ENCODE assay signal across 13 mouse cellular contexts in genomic region chr6:84232063-84232760, GRCm38 (mm10).
DNase-seq lines count a peak whose midpoint lies in the region; ATAC-seq lines count a peak whose summit lies in the region.
"Had no signal": no experiment of that assay in that cellular context is flagged by ENCODE, and none has a peak within 500 bp of the region (broad histone marks: within the 10 kb centered on the region; RNA-seq: fewer than 3 reads in every experiment).

No protein-coding gene starts in this region.

- no peak overlapping the region for H3K4me2 ChIP-seq in midbrain, embryonic 13.5 days (replicated peaks)
- no peak overlapping the region for H3K4me2 ChIP-seq in liver, embryonic 12.5 days
- H3K4me2 ChIP-seq: forebrain, embryonic 13.5 days; lung, embryonic 15.5 days had no signal

- H3K36me3 ChIP-seq in midbrain, embryonic 10.5 days: no peaks in the 10 kb centered on the region
- no peaks in the 10 kb centered on the region for H3K36me3 ChIP-seq in midbrain, embryonic 13.5 days
- no peaks in the 10 kb centered on the region for H3K36me3 ChIP-seq in liver, embryonic 12.5 days
- H3K36me3 ChIP-seq: lung, embryonic 15.5 days had no signal

- H3K4me1 ChIP-seq in midbrain, embryonic 10.5 days: peaks cover 38% of the 10 kb centered on the region
- H3K4me1 ChIP-seq in midbrain, embryonic 13.5 days (replicated peaks): peaks cover 22% of the 10 kb centered on the region; the same call in 1 of the 2 replicates
- H3K4me1 ChIP-seq in liver, embryonic 12.5 days: no peaks in the 10 kb centered on the region

- no peaks in the 10 kb centered on the region for H3K9me3 ChIP-seq in midbrain, embryonic 10.5 days (replicated peaks)
- no peaks in the 10 kb centered on the region for H3K9me3 ChIP-seq in midbrain, embryonic 13.5 days
- H3K9me3 ChIP-seq in liver, embryonic 12.5 days (replicated peaks): no peaks in the 10 kb centered on the region
- H3K9me3 ChIP-seq: forebrain, embryonic 13.5 days; lung, embryonic 15.5 days had no signal

- WGBS in midbrain, embryonic 10.5 days: 71% methylated on average over 8 of the region's 8 CpGs
- 65% methylated on average over 8 of the region's 8 CpGs for WGBS in midbrain, embryonic 13.5 days
- 52% methylated on average over 8 of the region's 8 CpGs for WGBS in liver, embryonic 12.5 days (ENCODE audit: insufficient replicate concordance)

- H3K4me3 ChIP-seq in midbrain, embryonic 10.5 days: no peak overlapping the region
- H3K4me3 ChIP-seq in midbrain, embryonic 13.5 days (replicated peaks): no peak overlapping the region
- H3K4me3 ChIP-seq in liver, embryonic 12.5 days: no peak overlapping the region
- H3K4me3 ChIP-seq: forebrain, embryonic 13.5 days; lung, embryonic 15.5 days had no signal

- no peak overlapping the region for H3K9ac ChIP-seq in midbrain, embryonic 13.5 days (replicated peaks)
- no peak overlapping the region for H3K9ac ChIP-seq in liver, embryonic 12.5 days
- H3K9ac ChIP-seq: forebrain, embryonic 13.5 days; lung, embryonic 15.5 days had no signal

- peak; percentile 67 for DNase-seq in gastrocnemius, postnatal 25 days
- no peak for DNase-seq in gastrocnemius, postnatal 4 days (ENCODE audit: low spot score in 2 of 2)
- no peak for DNase-seq in midbrain, embryonic 10.5 days (ENCODE audit: low spot score)
- DNase-seq in layer of hippocampus, adult 9-10 months (ENCODE audit: low spot score): peak; percentile 31
- DNase-seq in skeletal muscle tissue, adult 2 months (ENCODE audit: low read depth, low spot score): peak; percentile 76
- DNase-seq in left cerebral cortex, adult 8-10 months (ENCODE audit: low spot score in 2 of 2): no peak
- DNase-seq: cerebellum, adult 11-12 months; embryo, embryonic 11 days; kidney, adult 11 months had no signal

- H3K27me3 ChIP-seq in midbrain, embryonic 10.5 days (ENCODE audit: low read depth, poor library complexity, severe bottlenecking): peaks cover 14% of the 10 kb centered on the region; the same call in 1 of the 2 replicates
- no peaks in the 10 kb centered on the region for H3K27me3 ChIP-seq in midbrain, embryonic 13.5 days
- H3K27me3 ChIP-seq in liver, embryonic 12.5 days (replicated peaks): peaks cover 17% of the 10 kb centered on the region; the same call in 1 of the 2 replicates
- H3K27me3 ChIP-seq: forebrain, embryonic 13.5 days; lung, embryonic 15.5 days had no signal

- no peak for ATAC-seq in midbrain, embryonic 13.5 days
- no peak for ATAC-seq in liver, embryonic 12.5 days
- ATAC-seq: forebrain, embryonic 13.5 days had no signal

- H3K27ac ChIP-seq in midbrain, embryonic 10.5 days (replicated peaks): peak overlapping the region; percentile 28; the same call in 1 of the 2 replicates
- H3K27ac ChIP-seq in midbrain, embryonic 13.5 days: no peak overlapping the region
- no peak overlapping the region for H3K27ac ChIP-seq in liver, embryonic 12.5 days
- H3K27ac ChIP-seq: forebrain, embryonic 13.5 days; lung, embryonic 15.5 days had no signal

Comparison
In these comparisons a context has a peak if more than half of its experiments do, and no peak if none do; other contexts are left out.
1. DNase-seq: peak in gastrocnemius, postnatal 25 days (single experiment), layer of hippocampus, adult 9-10 months (single experiment) and skeletal muscle tissue, adult 2 months (single experiment); none in gastrocnemius, postnatal 4 days (0 of 2), midbrain, embryonic 10.5 days (single experiment) and left cerebral cortex, adult 8-10 months (0 of 2).